Mouse (Mus musculus): ENCODE data around the gene Tldc1.

Tldc1 gene

GRCm38 (mm10) chr8:119810127-119810868 is 32.1 kb upstream of the Tldc1 start:
- TF ChIP-seq GATA4 (IDR thresholded peaks at IDR 0.05; ENCODE audit: insufficient replicate concordance, low read length), result no peak

- TF ChIP-seq GATA4 (IDR thresholded peaks at IDR 0.05; ENCODE audit: insufficient replicate concordance, low read length), result no peak
Observed at GRCm38 (mm10) chr8:119809620-119810019, 31.4 kb upstream of the Tldc1 start.

- no peak for TF ChIP-seq GATA4 (IDR thresholded peaks at IDR 0.05; ENCODE audit: insufficient replicate concordance, low read length)
Observed at GRCm38 (mm10) chr8:119807687-119808086, 29.5 kb upstream of the Tldc1 start.

- no peak for TF ChIP-seq GATA4 (IDR thresholded peaks at IDR 0.05; ENCODE audit: insufficient replicate concordance, low read length)
Observed at GRCm38 (mm10) chr8:119806422-119807263, 28.4 kb upstream of the Tldc1 start.

- no peak for TF ChIP-seq GATA4 (IDR thresholded peaks at IDR 0.05; ENCODE audit: insufficient replicate concordance, low read length)
Observed at GRCm38 (mm10) chr8:119805275-119805674, 27.1 kb upstream of the Tldc1 start.

GRCm38 (mm10) chr8:119802592-119802991 is 24.4 kb upstream of the Tldc1 start:
- TF ChIP-seq GATA4 (IDR thresholded peaks at IDR 0.05; ENCODE audit: insufficient replicate concordance, low read length), result no peak

GRCm38 (mm10) chr8:119801168-119801567 is 23.0 kb upstream of the Tldc1 start:
- TF ChIP-seq GATA4 (IDR thresholded peaks at IDR 0.05; ENCODE audit: insufficient replicate concordance, low read length), result no peak

- no peak for TF ChIP-seq GATA4 (IDR thresholded peaks at IDR 0.05; ENCODE audit: insufficient replicate concordance, low read length)
Observed at GRCm38 (mm10) chr8:119798965-119799264, 20.7 kb upstream of the Tldc1 start.

- TF ChIP-seq GATA4 (IDR thresholded peaks at IDR 0.05; ENCODE audit: insufficient replicate concordance, low read length), result no peak
Observed at GRCm38 (mm10) chr8:119798170-119798964, 20.2 kb upstream of the Tldc1 start.

- TF ChIP-seq GATA4 (IDR thresholded peaks at IDR 0.05; ENCODE audit: insufficient replicate concordance, low read length), result no peak
Observed at GRCm38 (mm10) chr8:119795651-119796050, 17.4 kb upstream of the Tldc1 start.

- TF ChIP-seq GATA4 (IDR thresholded peaks at IDR 0.05; ENCODE audit: insufficient replicate concordance, low read length), result no peak
Observed at GRCm38 (mm10) chr8:119794689-119795088, 16.5 kb upstream of the Tldc1 start.

GRCm38 (mm10) chr8:119791804-119792704 is 13.8 kb upstream of the Tldc1 start:
- no peak for TF ChIP-seq GATA4 (IDR thresholded peaks at IDR 0.05; ENCODE audit: insufficient replicate concordance, low read length)

- TF ChIP-seq GATA4 (IDR thresholded peaks at IDR 0.05; ENCODE audit: insufficient replicate concordance, low read length), result no peak
Observed at GRCm38 (mm10) chr8:119789581-119789980, 11.4 kb upstream of the Tldc1 start.

- TF ChIP-seq GATA4 (IDR thresholded peaks at IDR 0.05; ENCODE audit: insufficient replicate concordance, low read length), result no peak
Observed at GRCm38 (mm10) chr8:119788607-119789381, 10.6 kb upstream of the Tldc1 start.

Measured in liver, adult (tissue).